In the genomic region with DNA sequence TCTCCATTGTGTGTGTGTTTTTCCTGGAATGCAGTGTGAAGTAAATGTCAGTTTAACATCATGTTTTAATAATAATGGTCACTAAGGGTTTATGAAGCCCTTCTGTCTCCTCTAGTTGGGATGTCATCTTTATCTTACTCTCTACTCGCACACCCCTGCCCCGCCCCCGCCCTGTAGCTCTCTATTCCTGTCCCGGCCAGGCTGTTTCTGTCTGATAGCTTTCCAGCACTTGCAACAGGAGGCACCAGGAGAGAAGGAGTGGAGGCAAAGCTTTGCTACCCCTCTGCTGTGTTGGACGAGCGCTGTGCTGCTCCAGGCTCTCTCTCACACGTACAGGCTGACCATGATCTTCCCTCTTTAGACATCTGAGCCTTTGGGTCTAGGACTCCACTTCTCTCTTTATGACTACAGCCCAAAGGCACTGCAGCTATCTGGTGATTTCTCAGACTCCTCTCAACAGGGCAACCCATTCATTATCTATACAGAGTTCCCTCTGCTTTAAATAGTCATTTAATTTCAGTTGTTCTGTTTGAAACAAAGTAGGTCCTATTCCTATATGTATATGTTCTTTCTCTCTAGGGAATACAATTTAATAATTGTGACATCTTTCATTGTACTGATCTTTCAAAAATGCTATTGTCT, we compare ENCODE assay signal across 15 mouse cellular contexts.
DNase-seq lines count a peak whose midpoint lies in the region; ATAC-seq and TF ChIP-seq lines count a peak whose summit lies in the region.
"Had no signal": no experiment of that assay in that cellular context is flagged by ENCODE, and none has a peak within 500 bp of the region (broad histone marks: within the 10 kb centered on the region; RNA-seq: fewer than 3 reads in every experiment).

No protein-coding gene starts in this region.

- H3K9ac ChIP-seq in forebrain, postnatal 0 days: no peak overlapping the region
- H3K9ac ChIP-seq in lung, embryonic 14.5 days: no peak overlapping the region
- H3K9ac ChIP-seq in intestine, embryonic 16.5 days (ENCODE audit: low read depth, low read length): no peak overlapping the region
- no peak overlapping the region for H3K9ac ChIP-seq in stomach, embryonic 15.5 days
- H3K9ac ChIP-seq: midbrain, embryonic 13.5 days; neural tube, embryonic 12.5 days had no signal

- TF ChIP-seq CTCF in forebrain, postnatal 0 days (IDR thresholded peaks at IDR 0.05; ENCODE audit: low read depth): no peak
- no peak for TF ChIP-seq CTCF in lung, embryonic 14.5 days (IDR thresholded peaks at IDR 0.05; ENCODE audit: low read depth)

- H3K4me3 ChIP-seq in forebrain, postnatal 0 days (ENCODE audit: low read depth, low read length): no peak overlapping the region
- no peak overlapping the region for H3K4me3 ChIP-seq in forebrain, embryonic 10.5 days
- no peak overlapping the region for H3K4me3 ChIP-seq in lung, embryonic 14.5 days (ENCODE audit: low read depth, low read length)
- H3K4me3 ChIP-seq in intestine, embryonic 16.5 days (ENCODE audit: low read length): no peak overlapping the region
- H3K4me3 ChIP-seq in stomach, embryonic 15.5 days (replicated peaks): no peak overlapping the region
- H3K4me3 ChIP-seq: limb, embryonic 10.5 days; midbrain, embryonic 13.5 days; neural tube, embryonic 12.5 days had no signal

- no peaks in the 10 kb centered on the region for H3K27me3 ChIP-seq in forebrain, postnatal 0 days (ENCODE audit: insufficient read depth, low read length)
- H3K27me3 ChIP-seq in forebrain, embryonic 10.5 days (ENCODE audit: poor library complexity, severe bottlenecking): no peaks in the 10 kb centered on the region
- H3K27me3 ChIP-seq in lung, embryonic 14.5 days (ENCODE audit: insufficient read depth, low read length): no peaks in the 10 kb centered on the region
- H3K27me3 ChIP-seq in intestine, embryonic 16.5 days (replicated peaks; ENCODE audit: control insufficient read depth, insufficient read depth, low read length): no peaks in the 10 kb centered on the region
- H3K27me3 ChIP-seq in stomach, embryonic 15.5 days (replicated peaks): no peaks in the 10 kb centered on the region
- H3K27me3 ChIP-seq: midbrain, embryonic 13.5 days; neural tube, embryonic 12.5 days had no signal

- no peak for ATAC-seq in forebrain, postnatal 0 days
- ATAC-seq in lung, embryonic 14.5 days (ENCODE audit: insufficient read depth): 0 out of 2 replicates have a peak, but pooled peaks have one; percentile 24
- peak; percentile 80 for ATAC-seq in intestine, embryonic 16.5 days
- ATAC-seq in stomach, embryonic 15.5 days (ENCODE audit: insufficient read depth, low FRiP score, low read depth): peak; percentile 92
- ATAC-seq: midbrain, embryonic 13.5 days had no signal

- H3K4me2 ChIP-seq in forebrain, postnatal 0 days (ENCODE audit: low read depth): no peak overlapping the region
- H3K4me2 ChIP-seq in lung, embryonic 14.5 days: no peak overlapping the region
- H3K4me2 ChIP-seq in intestine, embryonic 16.5 days (ENCODE audit: low read depth, low read length): no peak overlapping the region
- H3K4me2 ChIP-seq in stomach, embryonic 15.5 days: no peak overlapping the region
- H3K4me2 ChIP-seq: midbrain, embryonic 13.5 days; neural tube, embryonic 12.5 days had no signal

- 77% methylated on average over 7 of the region's 7 CpGs for WGBS in forebrain, postnatal 0 days
- 82% methylated on average over 7 of the region's 7 CpGs for WGBS in forebrain, embryonic 10.5 days
- WGBS in lung, embryonic 14.5 days: 44% methylated on average over 7 of the region's 7 CpGs
- WGBS in intestine, embryonic 16.5 days: 72% methylated on average over 7 of the region's 7 CpGs
- WGBS in stomach, embryonic 15.5 days: 59% methylated on average over 7 of the region's 7 CpGs

- no peaks in the 10 kb centered on the region for H3K4me1 ChIP-seq in forebrain, postnatal 0 days (ENCODE audit: insufficient read depth)
- H3K4me1 ChIP-seq in forebrain, embryonic 10.5 days: no peaks in the 10 kb centered on the region
- H3K4me1 ChIP-seq in lung, embryonic 14.5 days (ENCODE audit: insufficient read depth): no peaks in the 10 kb centered on the region
- H3K4me1 ChIP-seq in intestine, embryonic 16.5 days (ENCODE audit: control insufficient read depth, insufficient read depth, low read length): no peaks in the 10 kb centered on the region
- H3K4me1 ChIP-seq in stomach, embryonic 15.5 days: no peaks in the 10 kb centered on the region
- H3K4me1 ChIP-seq: midbrain, embryonic 13.5 days; neural tube, embryonic 12.5 days had no signal

- no peak overlapping the region for H3K27ac ChIP-seq in forebrain, postnatal 0 days (ENCODE audit: low read depth, low read length)
- H3K27ac ChIP-seq in forebrain, embryonic 10.5 days: no peak overlapping the region
- H3K27ac ChIP-seq in lung, embryonic 14.5 days (ENCODE audit: low read depth): no peak overlapping the region
- no peak overlapping the region for H3K27ac ChIP-seq in intestine, embryonic 16.5 days (ENCODE audit: low read length)
- H3K27ac ChIP-seq in stomach, embryonic 15.5 days: no peak overlapping the region
- H3K27ac ChIP-seq: limb, embryonic 10.5 days; midbrain, embryonic 13.5 days; neural tube, embryonic 12.5 days had no signal

- H3K36me3 ChIP-seq in forebrain, postnatal 0 days (ENCODE audit: insufficient read depth): no peaks in the 10 kb centered on the region
- no peaks in the 10 kb centered on the region for H3K36me3 ChIP-seq in forebrain, embryonic 10.5 days (replicated peaks)
- H3K36me3 ChIP-seq in lung, embryonic 14.5 days (ENCODE audit: insufficient read depth): no peaks in the 10 kb centered on the region
- no peaks in the 10 kb centered on the region for H3K36me3 ChIP-seq in intestine, embryonic 16.5 days (ENCODE audit: control insufficient read depth, insufficient read depth, low read length)
- no peaks in the 10 kb centered on the region for H3K36me3 ChIP-seq in stomach, embryonic 15.5 days
- H3K36me3 ChIP-seq: limb, embryonic 10.5 days; midbrain, embryonic 13.5 days; neural tube, embryonic 12.5 days had no signal

- DNase-seq in forebrain, postnatal 0 days: peak; percentile 14
- no peak for DNase-seq in forebrain, embryonic 10.5 days (ENCODE audit: extremely low spot score, low spot score)
- DNase-seq in lung, embryonic 14.5 days: no peak
- no peak for DNase-seq in lung, postnatal 14 days
- DNase-seq in left cerebral cortex, adult 8-10 months (ENCODE audit: low spot score in 2 of 2): no peak
- DNase-seq in testis, postnatal 10 days (ENCODE audit: low spot score): no peak
- DNase-seq: adrenal gland, postnatal 14 days; cerebellum, adult 2 months; kidney, postnatal 36 days; retina, postnatal 1 day had no signal

- no peaks in the 10 kb centered on the region for H3K9me3 ChIP-seq in forebrain, postnatal 0 days (ENCODE audit: low read length)
- H3K9me3 ChIP-seq in forebrain, embryonic 10.5 days: no peaks in the 10 kb centered on the region
- H3K9me3 ChIP-seq in lung, embryonic 14.5 days (ENCODE audit: low read depth, low read length): no peaks in the 10 kb centered on the region
- H3K9me3 ChIP-seq in intestine, embryonic 16.5 days (ENCODE audit: control insufficient read depth, low read length): no peaks in the 10 kb centered on the region
- H3K9me3 ChIP-seq in stomach, embryonic 15.5 days: no peaks in the 10 kb centered on the region
- H3K9me3 ChIP-seq: limb, embryonic 10.5 days; midbrain, embryonic 13.5 days; neural tube, embryonic 12.5 days had no signal
